Mouse (Mus musculus) bone marrow, adult 2 months (tissue): ENCODE measurements around the gene Dnase1l3.

Source experiments
- CTCF ChIP-seq: fragments of 200-500 bp; IDR thresholded peaks from 2 replicates; pipeline ENCODE4 v1.5.1; 2011; ENCODE audit warnings: low read length, control low read depth; ENCODE audit not compliant: control insufficient read depth, insufficient read depth
- POLR2A ChIP-seq: fragments of 200-500 bp; IDR thresholded peaks from 2 replicates; pipeline ENCODE4 v1.6.1; 2011; ENCODE audit warnings: low read depth, mild to moderate bottlenecking, control low read depth, low read length, borderline replicate concordance; ENCODE audit not compliant: control insufficient read depth

- TF ChIP-seq CTCF (no peak), POLR2A (no peak)
These were observed 21.4 kb upstream of the Dnase1l3 start for GRCm38 (mm10) chr14:8015756-8016155.
